Mouse (Mus musculus): ENCODE data around the gene Gm11639. TPM values are rescaled to one million over a fixed set of nuclear protein-coding genes. Genes with fewer than 3 reads are reported as not detected.

Gm11639 gene
- total and polyA plus RNA-seq, 3 experiments, result not detected

GRCm38 (mm10) chr11:105152357-105152899 lies 466.9 kb downstream of the Gm11639 start (continued):
- 0 out of 2 replicates have a peak, but pooled peaks have one; percentile 41 for TF ChIP-seq NELFE (IDR thresholded peaks at IDR 0.05; ENCODE audit: low read depth, low read length)
- no peak for TF ChIP-seq POLR2A (IDR thresholded peaks at IDR 0.05; ENCODE audit: control insufficient read depth in 1 of 2, insufficient read depth in 1 of 2, low read depth in 1 of 2, low read length in 2 of 2, poor library complexity in 1 of 2)
- TF ChIP-seq USF2 (IDR thresholded peaks at IDR 0.05; ENCODE audit: borderline replicate concordance in 1 of 2, insufficient read depth in 1 of 2, low read depth in 1 of 2, low read length in 2 of 2), result no peak
- no peak for TF ChIP-seq USF1 (IDR thresholded peaks at IDR 0.05; ENCODE audit: low read depth, low read length)
- no peak for TF ChIP-seq SMC3 (IDR thresholded peaks at IDR 0.05; ENCODE audit: low read depth, low read length)

GRCm38 (mm10) chr11:105153068-105153833 lies 467.7 kb downstream of the Gm11639 start:
- H3K4me1 ChIP-seq (ENCODE audit: control insufficient read depth in 1 of 2, insufficient read depth in 2 of 2, low read length in 2 of 2), result peaks cover 19 to 60% of the 10 kb centered on the region in 2 experiments
- no peaks in the 10 kb centered on the region for H3K9me3 ChIP-seq (replicated peaks; ENCODE audit: insufficient read depth, low read length)
- DNase-seq (ENCODE audit: low read depth, low spot score), result peak; percentile 64
- peak overlapping the region; percentile 97 for H3K27ac ChIP-seq (ENCODE audit: control insufficient read depth, low read depth, low read length)
- H3K4me3 ChIP-seq (ENCODE audit: control insufficient read depth in 1 of 2, insufficient read depth in 1 of 2, low read depth in 2 of 2, low read length in 2 of 2), result peak overlapping the region; percentile 43 to 51
- peak overlapping the region; percentile 48 for H3K9ac ChIP-seq (ENCODE audit: control insufficient read depth, low read depth, low read length, poor library complexity, severe bottlenecking)
- TF ChIP-seq GABPA (IDR thresholded peaks at IDR 0.05; ENCODE audit: low read depth, low read length) (no peak), ETS1 (IDR thresholded peaks at IDR 0.05; ENCODE audit: low read depth, low read length) (peak; percentile 25; the same call in 1 of the 2 replicates), NRF1 (IDR thresholded peaks at IDR 0.05; ENCODE audit: insufficient read depth, low read depth, low read length, poor library complexity, severe bottlenecking) (no peak), MXI1 (IDR thresholded peaks at IDR 0.05; ENCODE audit: low read depth, low read length) (no peak; the same call in 1 of the 2 replicates), TBP (IDR thresholded peaks at IDR 0.05; ENCODE audit: low read depth, low read length) (no peak), NELFE (IDR thresholded peaks at IDR 0.05; ENCODE audit: low read depth, low read length) (no peak), BHLHE40 (IDR thresholded peaks at IDR 0.05; ENCODE audit: borderline replicate concordance, low read depth, low read length) (no peak), MYC (IDR thresholded peaks at IDR 0.05; ENCODE audit: low read depth, low read length) (0 out of 2 replicates have a peak, but pooled peaks have one; percentile 14), TCF12 (IDR thresholded peaks at IDR 0.05; ENCODE audit: low read depth, low read length) (0 out of 2 replicates have a peak, but pooled peaks have one; percentile 8), EP300 (IDR thresholded peaks at IDR 0.05; ENCODE audit: low read depth in 1 of 2, low read length in 2 of 2) (peak; percentile 5 to 31; a peak in 2 of 4 replicates), JUND (IDR thresholded peaks at IDR 0.05; ENCODE audit: low read depth, low read length) (no peak), MAFK (IDR thresholded peaks at IDR 0.05; ENCODE audit: borderline replicate concordance, low read depth, low read length) (0 out of 2 replicates have a peak, but pooled peaks have one; percentile 10), POLR2A (IDR thresholded peaks at IDR 0.05; ENCODE audit: control insufficient read depth in 1 of 2, insufficient read depth in 1 of 2, low read depth in 1 of 2, low read length in 2 of 2, poor library complexity in 1 of 2) (no peak), HCFC1 (IDR thresholded peaks at IDR 0.05; ENCODE audit: low read depth, low read length) (0 out of 2 replicates have a peak, but pooled peaks have one; percentile 8), SIN3A (IDR thresholded peaks at IDR 0.05; ENCODE audit: low read length) (0 out of 2 replicates have a peak, but pooled peaks have one; percentile 9), CHD2 (IDR thresholded peaks at IDR 0.05; ENCODE audit: low read length) (no peak; the same call in 1 of the 2 replicates), E2F4 (IDR thresholded peaks at IDR 0.05; ENCODE audit: borderline replicate concordance, low read depth, low read length) (no peak), ZNF384 (IDR thresholded peaks at IDR 0.05; ENCODE audit: low read depth, low read length) (peak; percentile 19; the same call in 1 of the 2 replicates), MAZ (IDR thresholded peaks at IDR 0.05; ENCODE audit: low read depth, low read length) (peak; percentile 67; the same call in 1 of the 2 replicates)
- H3K36me3 ChIP-seq (ENCODE audit: control insufficient read depth in 1 of 2, insufficient read depth in 2 of 2, low read length in 2 of 2), result peaks cover 0 to 42% of the 10 kb centered on the region in 2 experiments; a peak in 2 of 4 replicates
- no peaks in the 10 kb centered on the region; the same call in 1 of the 2 replicates for H3K79me2 ChIP-seq (ENCODE audit: control insufficient read depth, insufficient read depth, low read length, poor library complexity)
- H3K27me3 ChIP-seq (ENCODE audit: control insufficient read depth in 1 of 2, insufficient read depth in 2 of 2, low read length in 2 of 2), result no peaks in the 10 kb centered on the region

All from MEL (cell line).